Mouse (Mus musculus) midbrain, embryonic 11.5 days (tissue): Measurements from ENCODE around the gene Sp4. TPM values are rescaled to one million over a fixed set of nuclear protein-coding genes. Genes with fewer than 3 reads are reported as not detected.

Source experiments
- ATAC-seq: fragments of 200-750 bp; cut with Nextera tagmentation; 2 replicates; pipeline ENCODE4 v1.8.0; 2017; ENCODE audit warnings: moderate TSS enrichment, moderate library complexity; ENCODE audit not compliant: low FRiP score
- DNase-seq: peaks from one replicate; pipeline ENCODE4 v3.0.0; 2015; ENCODE audit warnings: low spot score; ENCODE audit errors: missing footprints
- H3K27ac ChIP-seq: fragments of 300-500 bp; sonication (generic); 2 replicates; pipeline ENCODE4 v1.5.1; 2014; ENCODE audit warnings: low read depth, low read length
- H3K27me3 ChIP-seq: fragments of 300-500 bp; sonication (generic); 2 replicates; pipeline ENCODE4 v1.6.1; 2014; ENCODE audit warnings: mild to moderate bottlenecking, low read length, moderate library complexity, mixed read lengths; ENCODE audit not compliant: control insufficient read depth, insufficient read depth
- H3K36me3 ChIP-seq: fragments of 300-500 bp; sonication (generic); 2 replicates; pipeline ENCODE4 v1.6.1; 2014; ENCODE audit warnings: mild to moderate bottlenecking, low read length, moderate library complexity, mixed read lengths; ENCODE audit not compliant: control insufficient read depth, insufficient read depth
- H3K4me1 ChIP-seq: fragments of 300-500 bp; sonication (generic); 2 replicates; pipeline ENCODE4 v1.6.1; 2014; ENCODE audit warnings: low read length; ENCODE audit not compliant: control insufficient read depth, insufficient read depth
- H3K4me2 ChIP-seq: fragments of 300-500 bp; sonication (generic); 2 replicates; pipeline ENCODE4 v1.6.1; 2014; ENCODE audit warnings: mild to moderate bottlenecking, moderate library complexity
- H3K4me3 ChIP-seq: fragments of 300-500 bp; sonication (generic); 2 replicates; pipeline ENCODE4 v1.5.1; 2014; ENCODE audit warnings: low read depth, low read length
- H3K9ac ChIP-seq: fragments of 300-500 bp; sonication (generic); 2 replicates; pipeline ENCODE4 v1.6.1; 2014; ENCODE audit warnings: low read length
- H3K9me3 ChIP-seq: fragments of 300-500 bp; sonication (generic); 2 replicates; pipeline ENCODE4 v1.6.1; 2016; ENCODE audit warnings: low read length; ENCODE audit not compliant: control insufficient read depth
- WGBS: fragments of 180-500 bp; shearing (Covaris S2); extraction: QIAGEN DNeasy Blood & Tissue Kit; methylation state at CpG from one replicate; pipeline ENCODE4 v1.1.7; 2014; 5-methylcytosine and 5-hydroxymethylcytosine counted together
- polyA plus RNA-seq: library from polyadenylated mRNA; unstranded; fragments of >200 nt; fragmentation: Nextera tagmentation; extraction: Ambion mirVana; gene quantifications from 2 replicates; pipeline ENCODE4 v1.2.1, GENCODE M21; 2014

Sp4 gene
- polyA plus RNA-seq, 1 experiment from 2014 or later = 25.1 TPM

DNA sequence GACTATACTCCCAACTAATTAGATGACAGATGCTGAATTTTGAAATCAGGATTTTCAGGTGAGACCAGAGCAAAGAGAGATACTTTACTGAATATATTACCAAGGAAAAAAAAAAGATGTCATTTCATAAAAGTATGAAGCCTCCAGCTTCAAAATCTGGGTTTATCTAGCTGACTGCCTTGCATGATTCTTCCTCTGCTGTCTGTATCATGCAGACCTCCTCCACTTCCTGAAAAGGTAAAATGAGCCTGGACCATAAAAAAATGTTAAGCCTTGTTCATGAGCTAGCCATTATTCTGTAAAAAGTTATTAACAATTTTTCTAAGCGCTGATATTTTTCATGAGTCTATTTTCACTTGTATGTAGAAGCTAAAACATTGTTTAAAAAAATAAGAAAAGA lies 5.4 kb downstream of the Sp4 start:
- Histone ChIP-seq H3K9me3 (no peaks in the 10 kb centered on the region), H3K36me3 (no peaks in the 10 kb centered on the region), H3K27me3 (no peaks in the 10 kb centered on the region), H3K9ac (no peak overlapping the region), H3K27ac (no peak overlapping the region), H3K4me3 (no peak overlapping the region), H3K4me2 (no peak overlapping the region), H3K4me1 (peaks cover 22% of the 10 kb centered on the region)
- no peak for DNase-seq
- no peak for ATAC-seq
- WGBS = 83% methylated on average over 1 of the region's 1 CpGs

DNA sequence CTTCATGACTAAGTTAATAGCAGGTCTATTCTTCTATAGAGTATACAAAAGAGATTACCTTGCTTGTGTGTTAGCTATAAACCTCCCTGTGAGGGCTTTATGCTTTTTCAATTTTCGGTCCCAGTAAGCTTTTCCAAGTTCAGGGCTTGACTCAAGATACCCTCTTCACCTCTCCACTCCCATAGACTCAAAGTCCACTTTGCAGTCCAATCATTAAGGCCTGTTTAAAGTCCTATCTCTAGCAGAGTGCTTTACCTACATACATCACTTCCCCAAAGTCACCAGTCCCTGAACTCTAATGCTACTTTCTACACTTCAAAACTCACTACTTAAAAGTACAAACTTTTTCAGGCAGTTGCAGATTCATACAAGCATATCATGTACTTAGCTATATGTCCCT lies 12.3 kb downstream of the Sp4 start:
- no peaks in the 10 kb centered on the region for H3K27me3 ChIP-seq
- ATAC-seq = no peak
- 86% methylated on average over 1 of the region's 1 CpGs for WGBS

DNA sequence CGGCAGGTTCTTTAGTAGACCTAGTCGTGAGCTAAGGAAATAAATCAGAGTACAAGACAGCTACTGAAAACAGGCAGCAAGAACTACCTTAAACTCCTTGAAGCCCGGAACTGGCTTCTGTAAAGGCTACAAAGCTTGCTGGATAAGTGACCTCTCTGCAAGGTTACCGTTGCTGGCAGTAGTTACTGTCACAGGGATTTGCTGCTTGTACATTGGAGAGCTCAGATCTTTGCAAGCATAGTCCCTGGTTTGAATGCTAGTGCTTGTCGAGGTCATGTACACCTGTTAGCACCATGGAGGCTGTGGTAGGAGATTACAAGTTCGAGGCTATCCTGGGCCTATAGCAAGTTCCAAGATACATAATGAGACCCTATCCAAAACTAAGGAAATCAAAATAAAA lies 16.1 kb downstream of the Sp4 start:
- ATAC-seq (no peak), DNase-seq (no peak)
- no peaks in the 10 kb centered on the region for H3K4me1 ChIP-seq

More for the DNA sequence above, 12.3 kb downstream of the Sp4 start:
- Histone ChIP-seq H3K4me2 (no peak overlapping the region), H3K27ac (no peak overlapping the region), H3K4me1 (no peaks in the 10 kb centered on the region), H3K36me3 (no peaks in the 10 kb centered on the region), H3K9ac (no peak overlapping the region), H3K4me3 (no peak overlapping the region), H3K9me3 (no peaks in the 10 kb centered on the region)
- no peak for DNase-seq

DNA sequence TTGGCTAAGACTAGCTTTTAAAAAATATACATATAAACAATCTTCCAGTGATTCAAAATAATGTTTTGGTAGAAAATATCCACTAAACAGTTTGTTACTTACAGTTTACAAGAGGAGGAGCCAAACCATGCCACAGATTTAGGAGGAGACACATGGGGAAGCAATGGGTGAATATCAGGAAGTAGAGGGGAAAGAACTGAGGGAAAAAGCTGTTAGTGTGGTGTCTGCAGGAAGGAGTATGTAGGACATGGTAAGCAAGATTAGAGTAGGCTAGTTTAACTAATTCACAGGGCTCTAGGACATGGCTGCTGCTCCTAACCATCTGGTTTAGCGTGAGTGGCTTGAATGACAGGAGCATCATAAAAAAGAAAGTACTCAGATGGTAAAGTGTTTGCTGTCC lies 19.3 kb downstream of the Sp4 start:
- no peaks in the 10 kb centered on the region for H3K4me1 ChIP-seq
- H3K36me3 ChIP-seq = no peaks in the 10 kb centered on the region
- 80% methylated on average over 1 of the region's 1 CpGs for whole genome bisulfite sequencing
- no peak overlapping the region for H3K27ac ChIP-seq
- H3K9me3 ChIP-seq = no peaks in the 10 kb centered on the region
- no peak overlapping the region for H3K4me3 ChIP-seq
- no peaks in the 10 kb centered on the region for H3K27me3 ChIP-seq
- H3K9ac ChIP-seq = no peak overlapping the region
- no peak for ATAC-seq
- DNase-seq = no peak
- H3K4me2 ChIP-seq = no peak overlapping the region

More for the DNA sequence above, 16.1 kb downstream of the Sp4 start:
- H3K27me3 ChIP-seq = no peaks in the 10 kb centered on the region
- H3K4me2 ChIP-seq = no peak overlapping the region
- H3K9me3 ChIP-seq = no peaks in the 10 kb centered on the region
- no peak overlapping the region for H3K4me3 ChIP-seq
- H3K36me3 ChIP-seq = no peaks in the 10 kb centered on the region
- 87% methylated on average over 6 of the region's 6 CpGs for WGBS
- H3K27ac ChIP-seq = no peak overlapping the region
- no peak overlapping the region for H3K9ac ChIP-seq

DNA sequence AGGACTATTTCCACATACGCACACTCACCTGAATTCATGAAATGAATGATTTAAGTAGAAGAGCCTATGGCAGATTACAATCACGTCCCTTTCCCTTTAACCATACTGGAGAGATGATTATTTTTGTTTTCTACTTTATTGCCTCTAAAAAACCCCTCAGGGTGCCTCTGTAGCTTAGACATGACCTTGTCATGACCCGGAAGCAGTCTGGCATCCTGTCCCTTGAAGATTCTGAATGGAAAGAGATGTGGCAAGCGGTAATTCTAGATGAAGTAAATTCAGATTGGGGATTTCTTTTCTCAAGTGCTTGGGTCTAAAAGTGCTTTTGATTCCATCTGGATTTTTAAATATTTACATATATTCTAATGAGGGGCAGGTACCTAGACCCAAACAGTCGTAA lies 24.9 kb downstream of the Sp4 start:
- H3K9ac ChIP-seq = no peak overlapping the region
- H3K9me3 ChIP-seq = no peaks in the 10 kb centered on the region
- DNase-seq (no peak), ATAC-seq (no peak)
- H3K4me1 ChIP-seq = no peaks in the 10 kb centered on the region
- no peak overlapping the region for H3K4me3 ChIP-seq
- WGBS = 87% methylated on average over 5 of the region's 5 CpGs
- no peak overlapping the region for H3K4me2 ChIP-seq
- no peak overlapping the region for H3K27ac ChIP-seq
- no peaks in the 10 kb centered on the region for H3K36me3 ChIP-seq
- H3K27me3 ChIP-seq = no peaks in the 10 kb centered on the region

DNA sequence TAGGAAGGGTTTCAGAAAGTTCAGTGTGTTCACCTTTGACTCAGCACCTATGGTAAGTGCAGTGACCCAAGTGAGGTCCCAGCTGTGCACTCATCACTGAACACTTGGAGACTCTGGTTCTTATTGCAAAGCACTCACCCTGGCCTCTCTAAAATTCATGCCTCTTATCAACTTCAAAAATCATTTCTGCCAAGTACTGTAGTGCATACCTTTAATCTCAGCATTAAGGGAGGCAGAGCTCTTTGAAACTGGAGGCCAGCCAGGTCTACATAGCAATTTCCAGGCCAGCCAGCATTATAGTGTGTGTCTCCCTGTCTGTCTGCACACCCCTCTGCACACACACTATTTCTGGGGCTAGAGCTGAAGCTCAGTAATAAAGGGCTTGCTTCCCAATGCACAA lies 36.3 kb downstream of the Sp4 start:
- H3K27me3 ChIP-seq = no peaks in the 10 kb centered on the region
- ATAC-seq (no peak), DNase-seq (no peak)
- H3K4me2 ChIP-seq = no peak overlapping the region
- H3K27ac ChIP-seq = no peak overlapping the region
- H3K4me3 ChIP-seq = no peak overlapping the region
- H3K36me3 ChIP-seq = no peaks in the 10 kb centered on the region
- H3K9me3 ChIP-seq = no peaks in the 10 kb centered on the region
- H3K9ac ChIP-seq = no peak overlapping the region
- H3K4me1 ChIP-seq = no peaks in the 10 kb centered on the region

DNA sequence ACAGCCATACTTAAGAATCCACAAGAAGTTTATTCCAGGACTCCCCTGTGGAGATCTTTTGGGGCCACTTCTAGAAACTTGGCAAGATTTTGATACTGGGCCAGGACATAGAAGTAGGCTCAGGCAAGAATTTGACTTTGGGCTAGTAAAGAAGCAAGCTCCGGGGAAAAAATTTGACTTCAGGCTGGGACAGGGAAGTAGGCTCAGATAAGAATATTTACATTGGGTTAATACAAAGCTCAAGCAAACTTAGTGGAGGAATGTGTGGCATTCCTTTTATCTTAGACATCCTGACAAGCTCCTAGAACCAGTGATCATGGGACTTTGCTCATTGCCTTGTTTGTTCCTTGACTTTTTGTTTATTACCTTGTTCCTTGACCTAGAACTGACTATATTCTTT lies 37.4 kb downstream of the Sp4 start:
- no peak for ATAC-seq
- no peaks in the 10 kb centered on the region for H3K4me1 ChIP-seq
- no peak overlapping the region for H3K4me2 ChIP-seq
- no peaks in the 10 kb centered on the region for H3K27me3 ChIP-seq
- H3K9me3 ChIP-seq = no peaks in the 10 kb centered on the region
- no peak overlapping the region for H3K27ac ChIP-seq
- H3K4me3 ChIP-seq = no peak overlapping the region
- H3K36me3 ChIP-seq = no peaks in the 10 kb centered on the region
- DNase-seq = no peak
- WGBS = 76% methylated on average over 1 of the region's 1 CpGs
- no peak overlapping the region for H3K9ac ChIP-seq

DNA sequence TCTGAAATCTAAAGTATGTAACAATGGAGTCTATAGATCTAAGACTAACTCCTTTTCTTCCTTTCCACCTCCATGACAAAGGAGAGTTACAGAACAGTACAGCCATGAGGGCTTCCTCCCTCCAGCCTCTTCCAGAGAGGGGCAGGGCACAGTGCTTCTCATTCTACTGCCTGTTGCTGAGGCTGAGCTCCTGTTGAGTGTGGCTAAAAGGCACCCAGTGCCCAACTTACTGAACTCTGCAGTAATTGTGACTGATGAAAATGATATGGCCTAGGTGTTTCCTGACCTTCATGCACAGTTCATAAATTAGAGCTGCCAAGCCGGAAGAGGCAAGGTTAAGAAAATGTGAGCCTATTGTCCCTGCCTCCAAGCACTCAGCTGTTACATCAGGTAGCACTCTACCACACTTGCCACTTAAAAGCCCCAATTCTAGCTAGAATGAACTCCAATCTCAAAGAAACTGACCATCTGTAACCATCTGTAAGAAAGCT lies 45.9 kb downstream of the Sp4 start:
- Histone ChIP-seq H3K4me3 (no peak overlapping the region), H3K27ac (no peak overlapping the region), H3K4me2 (no peak overlapping the region), H3K9ac (no peak overlapping the region), H3K36me3 (0 out of 2 replicates have a peak, but pooled peaks cover 3% of the 10 kb centered on the region), H3K9me3 (no peaks in the 10 kb centered on the region), H3K4me1 (no peaks in the 10 kb centered on the region), H3K27me3 (no peaks in the 10 kb centered on the region)
- WGBS = 68% methylated on average over 1 of the region's 1 CpGs
- ATAC-seq (no peak), DNase-seq (no peak)

DNA sequence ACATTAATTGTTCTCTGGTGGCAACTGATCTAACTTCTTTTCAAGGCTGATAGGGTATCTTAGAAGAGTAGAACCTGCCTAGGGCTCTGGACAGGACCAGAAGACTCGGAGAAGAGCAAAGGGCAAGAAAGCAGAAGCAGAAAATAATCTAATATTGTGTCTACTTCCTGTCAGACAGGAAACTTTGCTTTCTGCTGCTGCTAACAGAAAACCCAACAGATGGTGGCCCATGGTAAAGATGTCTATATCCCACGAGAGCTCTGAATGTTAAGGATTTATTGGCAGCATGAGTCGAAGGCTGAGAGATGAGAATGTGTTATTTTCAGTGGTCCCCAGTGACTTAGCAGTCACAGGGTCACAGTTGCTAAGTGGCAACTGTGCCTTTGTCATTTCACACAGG lies 80.1 kb downstream of the Sp4 start:
- Histone ChIP-seq H3K9me3 (no peaks in the 10 kb centered on the region), H3K27me3 (no peaks in the 10 kb centered on the region), H3K4me3 (no peak overlapping the region), H3K9ac (no peak overlapping the region), H3K27ac (no peak overlapping the region), H3K4me1 (no peaks in the 10 kb centered on the region), H3K4me2 (no peak overlapping the region), H3K36me3 (no peaks in the 10 kb centered on the region)
- WGBS = 70% methylated on average over 3 of the region's 3 CpGs
- ATAC-seq = no peak
- DNase-seq = no peak

DNA sequence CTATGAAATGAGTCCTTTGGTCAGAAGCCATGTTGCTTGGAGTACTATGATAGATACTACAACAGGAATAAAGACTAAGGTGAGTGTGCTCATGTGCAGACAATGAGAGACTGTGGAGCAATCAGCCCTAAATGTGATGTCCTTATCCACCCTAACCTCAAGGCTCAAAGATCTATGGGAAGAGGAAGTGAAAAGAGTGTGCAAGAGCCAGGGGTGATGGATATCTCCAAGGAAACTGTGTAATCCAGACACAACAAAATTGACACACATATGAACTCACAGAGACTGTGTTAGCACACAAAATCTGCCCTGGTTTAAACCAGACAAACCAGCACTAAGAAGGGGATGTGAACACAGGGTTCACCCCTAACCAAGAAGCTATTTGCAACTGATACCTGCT lies 81.2 kb downstream of the Sp4 start:
- Histone ChIP-seq H3K4me2 (no peak overlapping the region), H3K27ac (no peak overlapping the region), H3K4me1 (no peaks in the 10 kb centered on the region), H3K9me3 (no peaks in the 10 kb centered on the region), H3K4me3 (no peak overlapping the region), H3K9ac (no peak overlapping the region), H3K36me3 (no peaks in the 10 kb centered on the region), H3K27me3 (no peaks in the 10 kb centered on the region)
- ATAC-seq (no peak), DNase-seq (no peak)
